Mouse (Mus musculus) thymus, adult 2 months (tissue): ENCODE measurements around the gene AU022751.

ENCODE experiments used
- CTCF ChIP-seq: fragments of 200-500 bp; IDR thresholded peaks from 2 replicates; pipeline ENCODE4 v1.5.1; 2012; ENCODE audit warnings: mild to moderate bottlenecking, control low read depth, low read length, moderate library complexity, borderline replicate concordance; ENCODE audit not compliant: control insufficient read depth, poor library complexity, insufficient read depth; ENCODE audit errors: extremely low read depth
- POLR2A ChIP-seq: fragments of 200-500 bp; IDR thresholded peaks from 2 replicates; pipeline ENCODE4 v1.6.1; 2012; ENCODE audit warnings: mild to moderate bottlenecking, low read length, control low read depth, moderate library complexity; ENCODE audit not compliant: control insufficient read depth, poor library complexity, insufficient read depth; ENCODE audit errors: extremely low read depth

DNA sequence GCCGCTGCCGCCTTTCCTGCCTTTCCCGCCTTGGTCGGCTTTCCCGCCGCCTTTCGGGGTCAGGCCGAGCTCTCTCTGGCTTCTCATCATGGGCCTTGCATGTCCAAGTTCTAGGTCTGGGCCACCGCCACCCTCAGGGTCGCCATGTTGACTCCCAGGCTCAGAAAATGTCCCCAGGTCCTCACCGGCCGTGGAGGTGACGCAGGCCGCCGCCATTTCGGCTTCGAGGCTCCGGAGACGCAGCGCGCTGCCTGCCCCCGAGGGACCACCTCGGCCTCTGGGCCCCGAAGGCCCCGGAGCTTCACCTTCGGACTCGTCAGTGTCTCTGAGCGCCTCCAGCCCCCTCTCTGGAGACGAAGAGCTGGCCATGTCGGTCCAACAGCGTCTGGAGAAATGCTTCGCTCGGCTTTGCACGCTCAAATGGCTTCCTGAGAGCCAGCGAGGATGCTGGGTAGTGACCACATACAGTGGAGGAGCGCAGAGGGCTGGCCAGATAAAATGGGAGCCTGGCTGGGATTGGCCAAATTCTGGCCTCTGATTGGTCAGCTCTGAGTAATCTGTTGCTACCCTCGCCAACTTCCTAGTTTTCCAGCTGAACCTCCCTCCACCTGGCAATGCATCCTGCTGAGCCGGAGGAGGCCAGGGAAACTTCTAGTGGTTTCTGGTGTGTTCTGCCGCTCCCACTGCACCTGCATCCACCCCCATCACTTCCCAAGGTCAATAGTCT lies at the start of gene AU022751:
- TF ChIP-seq CTCF (no peak), POLR2A (no peak)
